Mouse (Mus musculus) gastrocnemius, postnatal 36 days (tissue): ENCODE measurements at regions not wholly inside any gene's neighbourhood (a gene's known extent, or its start where the extent isn't known, plus 50 kb on each side); places are given as distances from the start of the nearest gene placed in this dataset.
"Not testable (repeated sequence)": the region's sequence is repeated elsewhere in the genome, so short reads cannot be mapped to it uniquely, and the experiment has no call there.

Source experiments
- DNase-seq, 2 experiments: peaks; one replicate each; pipeline ENCODE4 v3.0.0; 2022
- intact Hi-C: fragments of 180-260 bp; cut with DNase I; formaldehyde crosslinking; loops from one replicate; pipeline ENCODE4 v1.15.1; 2025

DNA sequence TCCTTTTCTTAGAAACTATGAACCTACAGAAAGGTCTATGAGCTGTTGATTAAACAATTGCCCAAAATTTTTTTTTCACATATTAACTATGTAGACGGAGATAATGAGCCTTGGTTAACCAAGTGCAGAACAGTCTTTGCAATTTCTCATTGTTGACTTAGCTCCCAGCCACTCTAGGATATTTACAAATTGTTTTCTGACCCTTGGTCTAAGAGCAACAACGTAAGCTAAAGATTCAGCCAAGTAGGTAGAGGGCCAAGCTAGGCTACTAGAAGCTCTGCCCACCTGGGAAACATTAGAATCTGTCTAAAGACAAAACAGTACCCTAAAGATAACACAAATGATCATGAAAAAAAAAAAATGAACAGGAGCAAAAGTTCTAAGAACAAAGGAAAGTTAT, 67.5 kb upstream of the Map9 start:
- DNase-seq, result no peak
- intact Hi-C loops, result no loop called here

DNA sequence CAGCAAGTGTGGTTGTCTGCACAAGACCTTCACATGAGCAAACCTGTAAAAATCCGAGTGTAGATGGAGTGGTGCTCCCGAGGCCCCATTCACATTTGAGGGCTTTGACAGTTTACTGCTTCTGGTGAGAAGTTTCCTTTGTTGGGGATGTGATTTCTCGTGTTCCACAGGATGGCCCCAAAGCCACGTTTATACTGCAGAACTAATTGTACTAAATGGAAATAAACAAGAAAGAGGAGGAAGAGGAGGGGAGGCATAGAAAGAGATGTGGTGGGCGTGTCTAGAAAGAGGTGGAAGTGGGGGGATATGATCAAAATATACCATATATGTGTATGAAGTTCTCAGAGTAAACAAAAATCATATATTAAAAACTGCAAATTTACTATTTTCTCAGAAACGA, 68.8 kb upstream of the Map9 start:
- DNase-seq, result no peak
- intact Hi-C loops, result no loop called here

DNA sequence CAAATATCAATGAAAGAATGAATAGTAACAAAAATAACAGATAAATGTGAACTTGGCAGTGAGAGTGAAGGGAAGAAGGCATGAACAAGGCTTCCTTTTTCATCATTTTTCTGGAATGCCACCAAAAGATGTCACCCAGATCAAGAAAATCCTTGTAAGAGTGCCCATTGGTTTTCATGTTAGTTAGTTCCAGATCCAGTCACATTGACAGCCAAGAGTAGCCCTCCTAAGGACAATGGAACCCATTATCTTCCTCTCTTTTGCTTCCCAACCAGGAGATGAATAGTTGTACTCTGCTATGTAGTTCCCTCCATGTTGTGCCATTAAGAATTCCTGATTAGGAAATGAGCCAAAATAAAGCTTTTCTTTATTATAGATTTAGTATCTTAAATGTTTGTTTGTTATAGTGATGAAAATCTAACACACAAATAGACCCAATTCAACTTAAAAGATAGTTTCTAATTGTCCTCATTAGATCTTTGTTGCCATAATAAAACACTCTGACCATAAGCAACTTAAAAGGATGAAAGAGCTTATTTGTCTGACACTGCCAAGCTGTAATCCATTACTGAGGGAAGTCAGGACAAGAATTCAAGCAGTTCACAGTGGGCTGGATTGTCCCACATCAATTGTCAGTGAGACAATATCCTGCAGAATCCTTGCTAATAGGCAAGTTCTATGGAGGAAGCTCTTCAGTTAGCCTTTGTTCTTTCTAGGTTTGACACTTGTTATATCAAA, 80.7 kb upstream of the Map9 start:
- no peak for DNase-seq
- intact Hi-C loops, result no loop called here

DNA sequence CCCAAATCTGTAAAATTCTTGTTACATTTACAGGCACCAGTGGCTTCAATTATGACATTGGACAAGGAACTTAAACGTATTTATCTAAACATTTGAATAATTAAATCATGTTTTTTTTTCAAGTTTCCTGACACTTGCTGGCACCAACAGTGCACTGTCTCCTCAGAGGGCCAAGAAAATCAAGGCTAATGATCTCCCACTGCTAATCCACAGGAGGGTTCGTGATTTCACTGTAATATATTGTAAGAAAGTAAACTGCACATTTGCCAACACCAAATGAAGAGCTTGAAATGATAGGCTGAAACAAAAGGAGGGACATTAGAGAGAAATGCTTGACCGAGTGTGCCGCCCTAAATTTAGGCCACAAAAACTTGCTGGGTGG, 82.0 kb upstream of the Map9 start:
- intact Hi-C loops, result no loop called here
- no peak for DNase-seq

DNA sequence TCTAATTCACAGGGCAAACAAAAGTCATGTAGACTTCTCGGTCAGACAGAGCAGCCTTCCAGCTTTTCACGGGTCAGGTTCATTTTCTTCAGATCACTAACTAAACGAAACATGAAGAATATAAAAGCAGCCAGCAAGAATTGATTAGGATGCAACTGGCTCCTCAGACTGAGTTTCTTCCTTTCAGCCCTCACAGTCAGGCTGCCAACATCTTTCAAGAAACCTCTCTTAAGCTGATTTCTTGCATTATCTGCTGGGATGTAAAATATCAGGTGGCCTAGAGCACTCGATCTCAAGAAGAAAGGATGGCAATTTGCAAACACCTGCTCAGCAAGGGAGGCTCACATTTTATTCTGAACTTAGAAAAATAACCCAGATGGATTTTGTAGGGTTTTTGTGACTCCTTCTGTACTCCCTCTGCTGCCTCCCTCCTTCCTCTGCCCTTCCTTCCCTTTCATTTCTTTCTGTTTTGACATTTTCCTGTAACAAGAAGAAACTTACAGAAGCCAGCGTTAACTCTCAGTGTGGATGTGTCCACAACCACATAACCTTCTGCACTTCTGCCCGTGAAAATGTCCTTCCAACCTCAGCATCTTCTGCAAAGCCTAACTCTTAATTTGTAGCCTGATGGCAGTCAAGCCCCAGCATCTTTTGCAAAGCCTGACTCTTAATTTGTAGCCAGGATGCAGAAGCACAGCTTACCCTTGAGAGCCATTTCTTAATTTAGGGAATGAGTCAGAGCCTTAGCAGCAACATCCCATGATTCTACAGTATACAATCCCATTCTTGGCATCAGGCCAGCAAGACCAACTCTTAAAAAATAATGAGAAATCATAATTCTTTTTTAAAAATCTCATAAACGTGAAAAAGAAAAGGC, 82.7 kb upstream of the Map9 start:
- no peak for DNase-seq

DNA sequence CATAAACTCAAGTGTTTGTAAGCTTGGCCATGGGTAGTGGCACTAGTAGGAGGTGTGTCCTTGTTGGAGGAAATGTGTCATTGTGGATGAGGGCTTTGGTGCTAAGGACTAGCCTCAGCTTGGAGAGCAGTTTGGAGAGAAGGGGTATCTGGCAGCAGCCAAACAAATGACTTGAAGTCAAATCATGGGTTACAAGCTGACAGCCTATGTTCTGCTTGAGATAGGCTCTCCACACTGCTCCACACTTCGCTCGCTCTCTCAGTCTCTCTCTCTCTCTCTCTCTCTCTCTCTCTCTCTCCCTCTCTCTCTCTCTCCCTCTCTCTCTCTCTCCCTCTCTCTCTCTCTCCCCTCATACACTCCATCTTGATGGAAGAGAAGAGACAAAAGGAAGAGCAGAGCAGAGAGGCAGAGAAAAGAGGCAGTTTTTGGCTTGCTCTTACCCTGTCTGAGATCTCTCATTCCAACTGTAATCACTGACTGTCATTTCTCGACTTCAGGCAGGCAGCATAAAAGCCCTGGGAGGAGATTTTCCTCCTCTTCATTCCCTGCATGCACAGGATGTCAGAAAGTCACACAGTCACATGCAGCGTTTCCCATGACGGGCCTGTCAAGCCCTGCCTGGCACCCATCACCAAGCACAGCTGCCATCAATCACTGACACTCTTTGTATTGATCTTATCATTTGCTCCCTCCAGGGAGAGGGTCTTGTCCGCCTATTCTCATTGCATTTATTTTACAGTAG, 83.5 kb upstream of the Map9 start:
- intact Hi-C loops, result no loop called here
- no peak for DNase-seq

More for the DNA sequence above, 82.7 kb upstream of the Map9 start:
- intact Hi-C loops, result no loop called here

DNA sequence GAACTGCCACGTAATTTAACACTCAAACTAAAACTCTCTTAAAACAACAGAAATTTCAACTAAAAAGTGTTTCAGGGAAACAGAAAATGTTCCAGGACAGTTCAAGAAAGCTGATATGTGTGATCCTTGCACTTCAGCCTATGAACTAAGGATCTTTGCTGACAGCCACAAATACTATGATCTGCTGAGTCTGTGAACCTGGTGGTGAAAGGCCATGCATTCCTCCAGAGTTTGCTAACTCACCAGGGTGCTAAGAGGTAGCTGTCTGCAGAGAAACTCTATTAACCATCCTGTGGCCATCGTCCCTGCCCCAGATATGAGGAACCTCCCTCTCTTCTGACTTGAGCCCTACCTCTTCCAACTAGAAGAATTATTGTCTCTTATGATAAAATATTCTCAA, 84.3 kb upstream of the Map9 start:
- intact Hi-C loops, DNase-seq: not testable (repeated sequence)

DNA sequence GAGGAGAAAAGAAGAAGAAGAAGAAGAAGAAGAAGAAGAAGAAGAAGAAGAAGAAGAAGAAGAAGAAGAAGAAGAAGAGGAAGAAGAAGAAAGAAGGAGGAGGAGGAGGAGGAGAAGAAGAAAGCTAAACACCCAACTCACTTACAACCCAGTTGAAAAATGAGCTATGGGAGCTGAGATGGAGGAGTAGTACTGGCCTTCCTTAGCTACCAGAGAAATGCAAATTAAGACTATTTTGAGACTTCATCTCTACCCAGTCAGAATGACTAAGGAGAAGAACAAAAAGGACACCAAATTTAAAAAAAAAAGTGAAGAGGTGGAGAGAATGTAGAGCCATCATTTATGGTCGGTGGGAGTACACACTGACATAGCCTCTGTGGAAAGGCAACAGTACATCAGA, 85.9 kb upstream of the Map9 start:
- no peak for DNase-seq
- intact Hi-C loops, result no loop called here

DNA sequence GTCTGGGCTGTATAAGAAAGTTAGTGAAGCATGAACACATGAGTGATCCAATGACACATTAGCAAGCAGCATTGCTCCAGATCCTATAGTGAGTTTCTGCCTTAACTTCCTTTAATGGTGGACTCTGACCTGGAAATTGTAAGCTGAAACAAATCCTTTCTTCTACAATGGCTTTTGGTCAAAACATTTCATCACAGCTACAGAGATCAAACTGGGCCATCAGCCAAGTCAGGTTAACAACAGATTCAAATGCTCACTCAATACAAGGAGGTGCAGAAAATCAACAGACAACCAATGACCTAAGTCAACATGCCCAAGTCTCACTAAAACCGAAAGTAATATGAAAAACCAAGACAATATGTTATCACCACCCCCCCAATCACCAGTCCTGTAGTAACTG, 91.9 kb upstream of the Map9 start:
- intact Hi-C loops, result no loop called here
- DNase-seq, result no peak

DNA sequence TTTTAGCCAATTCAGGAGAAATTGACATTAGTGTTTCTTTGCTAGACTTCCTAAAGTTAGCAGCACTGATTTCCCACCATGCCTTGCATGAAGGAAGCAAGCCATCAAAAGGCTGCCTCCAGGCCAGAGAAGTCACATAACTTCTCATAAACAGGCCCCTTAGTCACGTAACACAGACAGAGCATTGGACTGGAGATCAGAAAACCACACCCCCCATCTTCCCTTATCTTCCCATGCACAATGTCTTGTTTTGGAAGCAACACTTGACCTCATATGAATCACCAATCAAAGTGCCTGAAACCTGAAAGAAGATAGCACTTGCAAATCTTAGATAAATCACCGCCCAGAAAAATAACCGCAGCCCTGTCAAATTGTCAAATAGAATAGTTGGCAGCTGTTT, 95.9 kb upstream of the Map9 start:
- no peak for DNase-seq

DNA sequence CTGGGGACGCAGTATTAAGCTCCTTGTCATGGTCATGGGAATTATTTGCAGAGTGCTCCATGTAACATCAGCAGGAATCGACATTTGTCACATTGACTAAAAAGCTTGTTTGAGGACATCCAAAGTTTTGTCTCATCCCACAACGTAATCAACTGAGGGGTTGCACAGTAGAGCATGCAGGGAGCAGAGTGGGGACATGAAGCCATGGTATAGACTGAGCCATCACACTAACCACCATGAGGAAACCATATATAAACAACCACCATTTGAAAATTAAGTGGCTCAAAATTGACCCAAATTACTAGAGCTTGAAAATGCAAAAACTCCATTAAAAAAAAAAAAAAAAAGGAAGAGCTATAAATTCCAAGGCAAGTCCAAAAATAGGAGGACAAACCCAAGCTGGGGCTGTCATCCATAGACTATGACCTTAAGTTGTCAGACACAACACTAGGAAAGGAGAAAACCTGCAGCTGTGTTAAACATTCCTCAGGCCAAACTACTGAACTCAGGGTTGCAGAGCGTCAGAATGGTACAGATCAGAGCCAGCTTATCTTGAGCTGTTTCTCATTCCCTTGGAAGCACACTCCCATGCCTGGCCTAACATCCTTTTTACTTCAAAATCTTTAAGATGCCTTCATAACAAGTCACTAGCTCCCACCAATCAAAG, 97.7 kb upstream of the Map9 start:
- DNase-seq, result no peak
- intact Hi-C loops, result no loop called here

More for the DNA sequence above, 95.9 kb upstream of the Map9 start:
- intact Hi-C loops, result no loop called here

DNA sequence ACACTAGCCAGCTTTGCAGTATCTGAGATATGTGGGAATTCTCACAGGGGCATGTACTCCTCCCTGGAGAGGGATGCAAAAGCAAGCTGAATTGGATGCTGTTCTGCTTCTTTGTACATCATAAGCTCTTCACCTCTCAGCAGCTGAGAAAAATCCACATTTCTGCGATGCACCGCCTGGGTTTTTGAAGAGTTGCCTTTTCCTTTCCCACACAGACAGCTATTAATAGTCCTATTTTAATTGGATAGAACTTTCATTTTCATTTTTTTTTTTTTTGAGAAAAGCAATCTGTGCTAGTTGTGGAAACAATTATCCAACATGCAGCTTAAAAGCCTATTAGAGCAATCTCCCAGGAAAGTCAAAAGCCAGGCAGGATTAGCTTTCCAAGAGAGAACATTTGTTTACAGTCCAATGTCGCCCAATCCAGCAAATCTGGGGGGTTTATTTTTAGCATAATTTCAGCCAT, 105.2 kb upstream of the Gucy1a1 start:
- DNase-seq, result no peak
- intact Hi-C loops, result no loop called here

DNA sequence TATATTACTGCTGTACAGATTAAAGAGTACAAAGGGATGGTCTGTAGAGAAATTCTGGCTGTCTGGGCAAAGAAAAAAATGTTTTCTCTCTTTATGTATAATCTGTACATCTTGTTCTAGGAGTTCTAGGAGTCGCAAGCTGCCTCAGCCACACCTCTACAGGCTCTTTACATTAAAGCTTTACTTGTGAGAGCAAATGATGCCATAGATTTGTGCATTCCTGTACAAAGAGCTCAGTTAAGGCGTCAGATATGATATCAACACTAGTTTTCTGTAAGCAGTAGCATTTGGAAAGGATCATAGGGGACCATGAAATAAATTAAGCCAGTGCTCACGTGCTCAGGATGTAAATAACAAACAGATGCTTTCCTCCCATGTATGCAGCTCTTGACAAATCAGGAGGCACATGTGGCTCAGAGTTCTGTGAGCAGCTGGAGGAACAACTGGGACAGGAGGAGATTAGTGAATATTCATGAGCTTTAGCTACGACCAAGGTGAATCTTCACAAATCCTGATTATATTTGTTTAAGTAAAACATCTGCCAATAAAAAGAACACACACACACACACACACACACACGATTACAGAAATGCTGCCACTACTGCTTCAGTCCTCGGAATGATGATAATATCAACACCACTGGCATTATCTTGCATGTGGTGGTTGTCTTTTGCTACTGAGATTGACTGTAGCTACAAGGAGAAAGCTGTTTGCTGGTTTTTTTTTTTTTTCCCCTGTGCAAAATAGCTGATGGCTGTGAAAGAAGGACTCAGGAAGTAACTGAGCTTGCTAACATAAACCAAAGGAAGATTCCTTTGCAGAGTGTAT, 104.6 kb upstream of the Gucy1a1 start:
- no peak for DNase-seq
- intact Hi-C loops, result no loop called here

DNA sequence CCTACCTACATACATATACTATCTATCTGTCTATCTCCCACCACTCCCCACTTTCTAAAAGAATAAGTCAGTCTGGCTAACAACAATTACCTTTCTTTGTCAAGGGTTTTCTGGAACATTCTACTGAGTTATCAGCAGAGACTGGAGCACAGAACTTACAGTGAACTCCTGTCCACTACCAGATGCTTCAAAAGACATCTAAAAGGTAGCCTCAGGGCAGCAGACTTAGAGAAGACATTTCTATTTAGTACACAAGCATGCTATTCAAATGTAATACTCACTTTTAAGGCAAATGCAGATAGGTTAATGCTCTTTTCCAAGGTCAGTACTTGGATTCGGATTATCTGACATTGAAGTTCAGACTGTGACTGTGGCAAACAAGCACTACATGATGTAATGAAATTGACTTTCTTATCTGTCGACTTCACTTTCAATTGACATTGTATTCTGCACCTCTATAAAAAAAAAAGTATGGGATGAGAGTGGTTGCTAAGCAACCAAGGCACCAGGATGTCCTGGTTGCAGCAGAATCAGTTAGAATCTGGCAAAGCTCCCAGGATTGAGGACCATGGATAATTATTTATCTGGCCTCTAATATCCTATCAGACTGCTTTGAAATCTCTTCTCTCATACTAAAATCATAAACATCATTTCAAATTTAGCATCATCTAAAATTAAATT, 90.9 kb upstream of the Gucy1a1 start:
- intact Hi-C loops, result no loop called here

DNA sequence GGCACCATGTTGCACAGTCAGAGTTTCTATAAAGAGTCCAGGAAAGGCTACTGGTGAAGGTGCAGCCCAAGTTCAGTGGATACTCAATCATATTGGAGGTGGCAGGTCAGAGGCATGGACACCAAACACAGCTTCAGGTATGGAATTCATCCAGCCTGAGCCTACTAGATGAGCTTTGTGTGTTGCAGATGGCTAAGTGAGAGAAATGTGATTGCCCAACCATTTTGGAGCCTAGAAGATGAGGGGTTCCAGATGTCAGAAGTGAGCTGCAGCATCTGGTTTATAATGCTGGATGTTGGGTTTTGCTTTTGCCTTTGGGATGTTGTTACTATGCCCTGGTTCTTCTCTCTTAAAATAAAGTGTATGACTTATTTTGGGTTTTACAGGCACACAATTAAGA, 88.7 kb upstream of the Gucy1a1 start:
- DNase-seq, result peak in 1 of 2 experiments; percentile 11
- intact Hi-C loops, result no loop called here

More for the DNA sequence above, 90.9 kb upstream of the Gucy1a1 start:
- no peak for DNase-seq

DNA sequence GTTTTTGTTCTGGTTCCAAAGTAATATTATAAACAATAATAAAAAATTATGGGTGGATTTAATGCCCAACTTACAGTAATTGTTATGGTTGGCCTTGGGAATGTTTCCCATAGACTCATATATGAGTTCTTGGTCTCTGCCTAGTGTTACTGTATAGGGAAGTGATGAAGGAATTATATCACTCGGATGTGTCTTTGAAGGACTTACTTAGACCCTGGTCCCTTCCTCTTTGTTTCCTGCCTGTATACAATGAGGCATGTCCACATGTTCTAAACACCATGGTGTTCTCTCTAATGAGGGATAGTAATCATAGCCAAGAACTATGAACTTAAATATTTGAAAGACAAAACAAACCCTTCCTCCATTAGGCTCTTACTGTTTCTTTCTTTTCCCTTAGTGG, 77.8 kb upstream of the Gucy1a1 start:
- DNase-seq, result no peak
- intact Hi-C loops, result no loop called here

DNA sequence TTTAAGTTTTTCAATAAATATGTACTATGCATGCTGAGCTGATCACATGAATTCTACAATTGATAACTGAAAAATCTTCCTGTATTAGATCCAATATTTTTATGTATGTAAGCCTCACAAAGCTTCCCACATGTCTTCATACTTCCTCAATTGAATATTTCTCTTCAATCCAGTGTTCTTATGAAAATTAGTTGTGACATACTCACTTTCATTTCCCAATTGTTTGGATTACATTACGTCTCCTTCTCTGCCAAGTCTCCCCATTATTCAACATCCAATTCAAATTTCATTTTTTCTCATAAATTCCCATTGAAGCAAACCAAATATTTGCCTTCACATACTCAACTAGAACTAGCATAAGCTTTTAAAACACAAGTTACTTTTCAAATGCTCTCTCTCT, 76.3 kb upstream of the Gucy1a1 start:
- intact Hi-C loops, result no loop called here
- no peak for DNase-seq

DNA sequence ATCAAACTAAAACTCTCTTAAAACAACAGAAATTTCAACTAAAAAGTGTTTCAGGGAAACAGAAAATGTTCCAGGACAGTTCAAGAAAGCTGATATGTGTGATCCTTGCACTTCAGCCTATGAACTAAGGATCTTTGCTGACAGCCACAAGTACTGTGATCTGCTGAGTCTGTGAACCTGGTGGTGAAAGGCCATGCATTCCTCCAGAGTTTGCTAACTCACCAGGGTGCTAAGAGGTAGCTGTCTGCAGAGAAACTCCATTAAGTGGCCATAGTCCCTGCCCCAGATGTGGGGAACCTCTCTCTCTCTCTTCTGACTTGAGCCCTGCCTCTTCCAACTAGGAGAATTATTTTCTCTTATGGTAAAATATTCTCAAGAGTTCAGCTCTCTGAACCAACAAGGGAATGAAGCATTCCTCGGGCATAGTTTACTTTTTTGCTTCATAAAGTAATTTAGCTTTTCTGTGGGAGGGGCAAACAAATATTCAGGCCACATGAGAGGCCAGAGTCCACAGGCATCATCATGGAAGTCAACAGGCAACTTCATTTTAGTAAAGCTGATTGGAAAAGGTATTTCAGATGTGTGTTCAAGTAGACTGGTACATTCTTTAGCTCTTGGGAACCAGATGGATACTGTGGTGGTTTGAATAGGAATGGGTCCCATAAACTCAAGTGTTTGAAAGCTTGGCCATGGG, 73.8 kb upstream of the Gucy1a1 start:
- DNase-seq, intact Hi-C loops: not testable (repeated sequence)
